Mouse (Mus musculus) mouse embryonic stem cell (cell line): ENCODE measurements around the gene Gipc2.
"Not testable (repeated sequence)": the region's sequence is repeated elsewhere in the genome, so short reads cannot be mapped to it uniquely, and the experiment has no call there.

Experiments
- in situ Hi-C, 2 experiments: fragments of 300-500 bp; cut with MboI; formaldehyde crosslinking; loops; 1 replicate in 1 of 2; 3 replicates in 1 of 2; pipeline ENCODE4 v1.14.3; 2019 to 2020; ENCODE audit warnings: low sequenced_read_pairs in 2 of 2, low pct_unique_long_range_greater_than_20kb in 1 of 2, mixed read lengths in 1 of 2; ENCODE audit not compliant: unreplicated experiment in 1 of 2

Gipc2 gene

DNA sequence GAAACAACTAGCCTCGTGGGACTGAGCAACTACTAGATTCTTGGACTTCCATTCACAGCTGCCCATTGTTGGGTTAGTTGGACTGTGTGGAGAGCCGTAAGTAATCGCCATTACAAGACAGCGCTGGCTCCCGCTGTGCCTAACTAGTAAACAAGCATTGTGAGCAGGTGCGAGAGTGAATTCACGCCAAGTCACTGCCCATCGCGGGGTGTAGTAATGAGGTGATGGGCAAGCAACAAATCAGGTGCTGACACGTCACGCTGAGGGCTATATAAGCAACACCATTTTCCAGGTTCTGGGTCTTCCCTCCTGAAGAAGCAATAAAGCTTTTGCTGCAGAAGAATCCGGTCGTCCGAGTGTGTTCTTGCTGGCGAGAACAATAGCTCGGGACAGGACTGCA, 29.9 kb downstream of the Gipc2 start:
- in situ Hi-C loops, result not testable (repeated sequence)

DNA sequence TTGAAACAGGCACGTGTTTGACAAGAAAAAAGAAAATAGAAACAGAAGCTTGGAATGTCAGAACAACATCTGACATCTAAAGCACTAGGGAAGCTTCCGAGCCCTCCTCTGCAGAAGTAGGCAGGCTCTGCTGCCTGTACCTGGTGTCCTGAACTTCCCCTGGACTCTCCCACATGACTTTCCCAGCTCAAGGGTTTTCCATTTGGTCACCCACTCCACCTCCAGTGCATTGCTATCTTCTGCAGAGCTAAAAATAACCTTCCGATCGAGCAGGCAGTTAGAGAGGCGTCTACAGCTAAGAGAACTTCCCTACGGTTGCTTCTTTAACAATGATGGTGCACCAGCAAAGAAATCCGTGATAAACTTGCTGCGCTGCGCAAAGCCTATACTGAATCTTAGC, 32.4 kb downstream of the Gipc2 start:
- in situ Hi-C loops, result no loop called here

DNA sequence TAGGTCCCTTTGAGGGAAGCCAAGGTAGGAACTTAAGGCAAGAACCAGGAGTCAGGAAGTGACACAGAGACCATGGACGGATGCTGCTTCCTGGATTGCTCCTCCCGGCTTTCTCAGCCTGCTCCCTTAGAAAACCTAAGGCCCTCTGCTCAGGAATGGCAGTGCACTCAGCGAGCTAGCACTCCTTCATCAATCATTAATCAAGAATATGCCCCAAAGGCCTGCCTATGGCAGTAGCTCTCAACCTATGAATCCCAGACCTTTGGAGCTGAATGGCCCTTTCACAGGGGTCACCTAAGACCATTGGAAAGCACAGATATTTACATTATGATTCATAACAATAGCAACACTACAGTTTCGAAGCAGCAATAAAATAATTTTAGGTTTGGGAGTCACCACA, 35.1 kb downstream of the Gipc2 start:
- in situ Hi-C loops, result no loop called here

DNA sequence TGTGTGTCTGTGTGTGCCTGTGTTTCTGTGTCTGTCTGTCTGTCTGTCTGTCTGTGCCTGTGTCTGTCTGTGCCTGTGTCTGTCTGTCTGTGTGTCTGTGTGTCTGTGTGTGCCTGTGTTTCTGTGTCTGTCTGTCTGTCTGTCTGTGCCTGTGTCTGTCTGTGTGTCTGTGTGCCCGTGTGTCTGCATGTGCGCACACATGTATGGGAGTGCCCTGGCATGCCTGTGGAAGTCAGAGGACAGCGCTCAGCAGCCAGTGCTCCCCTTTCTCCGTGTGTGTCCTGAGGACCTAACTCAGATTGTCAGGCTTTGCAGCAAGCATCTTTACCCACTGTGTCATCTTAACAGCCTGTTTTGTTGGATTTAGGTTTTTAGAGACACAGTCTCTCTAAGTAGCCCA, 36.6 kb downstream of the Gipc2 start:
- in situ Hi-C loops, result not testable (repeated sequence)

DNA sequence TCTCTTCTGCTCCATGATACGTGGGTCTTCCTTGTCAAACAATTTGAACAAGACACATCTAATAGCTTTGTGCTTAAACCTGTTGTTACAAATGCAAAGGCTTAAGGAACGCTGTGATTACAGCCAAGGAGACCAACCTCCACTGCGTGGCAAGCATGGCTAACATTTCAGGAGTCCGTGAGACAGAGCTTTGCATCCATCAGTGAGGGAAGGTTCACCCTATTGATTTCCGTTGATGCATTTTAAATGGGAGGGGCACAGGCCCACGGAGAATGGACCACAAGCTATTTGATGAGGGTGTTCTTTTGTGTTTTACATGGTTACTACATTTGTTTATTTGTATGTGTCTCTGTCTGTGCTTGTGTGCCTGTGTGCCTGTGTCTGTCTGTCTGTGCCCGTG, 37.4 kb downstream of the Gipc2 start:
- in situ Hi-C loops, result no loop called here

DNA sequence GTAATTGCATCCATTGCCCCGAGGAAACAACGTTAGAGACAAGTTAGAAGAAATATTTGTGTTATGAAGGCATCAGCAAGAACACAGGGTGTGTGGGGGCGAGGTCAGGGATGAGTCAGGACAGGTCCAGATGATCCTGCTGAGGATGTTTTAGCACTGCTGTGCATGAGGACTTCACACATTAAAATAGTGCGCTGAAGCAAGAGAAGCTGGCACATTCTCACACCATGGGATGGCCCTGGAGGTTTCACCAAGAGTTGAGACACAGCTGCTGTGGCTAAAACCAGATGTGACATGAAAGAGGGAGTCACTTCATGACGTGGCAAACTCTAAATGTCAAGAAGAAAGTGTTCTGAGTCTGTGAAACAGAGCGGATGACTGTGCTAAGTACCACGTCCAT, 38.9 kb downstream of the Gipc2 start:
- in situ Hi-C loops, result no loop called here

DNA sequence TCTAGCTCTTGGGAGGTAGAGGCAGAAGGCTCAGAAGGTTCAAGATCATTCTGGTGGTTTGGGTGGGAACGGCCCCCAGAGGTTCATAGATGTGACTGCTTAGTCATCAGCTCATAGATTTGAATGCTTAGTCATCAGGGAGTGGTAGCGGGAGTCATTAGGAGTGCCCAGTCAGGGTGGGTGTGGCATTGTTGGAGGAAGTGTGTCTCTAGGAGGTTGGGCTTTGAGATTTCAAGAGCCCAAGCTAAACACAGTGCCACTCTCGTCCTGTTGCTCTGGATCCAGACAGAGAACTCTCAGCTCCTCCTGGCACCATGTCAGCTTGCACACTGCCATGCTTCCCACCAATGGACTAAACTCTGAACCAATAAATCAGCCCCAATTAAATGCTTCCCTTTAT, 43.3 kb downstream of the Gipc2 start:
- in situ Hi-C loops, result loop anchor here in 1 of 2 experiments (25.0 kb wide), 1 partner anchor 90 kb away; the partner anchor contains the start of genes Dnajb4 and Fubp1

DNA sequence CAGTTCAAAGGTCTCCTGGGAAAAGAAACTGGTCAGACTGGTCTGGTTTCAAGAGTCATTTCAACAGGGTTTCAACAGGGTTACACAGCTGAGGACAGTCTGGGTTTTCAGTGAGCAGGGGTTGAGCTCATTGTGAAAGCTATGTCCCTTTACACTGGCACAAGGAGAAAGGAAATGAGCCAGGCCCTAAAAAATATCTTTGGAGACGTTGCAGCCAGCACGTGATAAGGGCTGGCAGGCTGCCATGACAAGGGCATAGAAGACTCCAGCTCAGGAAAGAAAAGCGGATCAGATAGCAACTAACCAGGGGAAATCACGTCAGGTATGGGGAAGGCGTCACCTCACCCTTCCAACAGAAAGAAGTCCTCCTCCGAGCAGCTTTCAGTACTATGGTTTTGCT, 43.9 kb downstream of the Gipc2 start:
- in situ Hi-C loops, result loop anchor here in 1 of 2 experiments (25.0 kb wide), 1 partner anchor 90 kb away; the partner anchor contains the start of genes Dnajb4 and Fubp1

DNA sequence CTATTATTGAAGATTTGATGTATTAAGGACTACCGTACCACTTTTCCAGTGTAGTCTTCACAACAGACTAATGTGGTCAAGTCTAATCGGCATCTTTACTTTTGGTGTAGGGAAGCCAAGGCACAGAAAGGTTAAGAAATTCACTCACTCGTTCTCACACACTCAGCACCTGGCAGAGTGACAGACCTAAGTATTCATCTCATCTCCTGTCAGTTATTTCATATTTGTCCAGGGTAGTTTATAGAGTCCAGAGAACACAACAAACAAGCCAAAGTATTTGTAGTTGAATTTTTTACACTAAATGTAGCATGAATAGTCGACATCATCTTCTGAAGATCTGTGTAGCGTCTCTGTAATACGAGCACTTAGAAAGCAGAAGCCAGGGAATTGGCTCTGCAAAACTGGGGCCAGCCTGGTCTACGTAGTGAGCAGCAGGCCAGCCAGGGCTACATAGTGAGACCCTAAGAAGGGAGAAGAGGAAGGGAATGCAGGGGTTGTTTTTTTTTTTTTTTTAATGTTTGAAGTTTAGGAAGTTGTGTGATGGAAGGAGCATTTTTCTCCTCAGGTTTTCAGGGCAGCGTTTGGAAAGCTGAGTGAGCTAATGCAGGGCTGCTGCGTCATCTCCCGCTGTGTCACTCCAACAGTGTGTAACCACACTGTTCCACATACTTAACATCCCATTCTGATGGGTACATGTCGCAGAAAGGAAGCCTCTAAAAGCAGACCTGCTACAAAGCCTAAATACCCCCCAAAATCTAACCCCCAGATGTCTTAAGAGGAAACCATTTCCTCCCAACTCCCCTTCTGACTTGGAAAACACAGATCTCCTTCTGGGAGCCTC, 44.6 kb downstream of the Gipc2 start:
- in situ Hi-C loops, result loop anchor here in 1 of 2 experiments (25.0 kb wide), 1 partner anchor 91 kb away; the partner anchor contains the start of genes Dnajb4 and Fubp1

DNA sequence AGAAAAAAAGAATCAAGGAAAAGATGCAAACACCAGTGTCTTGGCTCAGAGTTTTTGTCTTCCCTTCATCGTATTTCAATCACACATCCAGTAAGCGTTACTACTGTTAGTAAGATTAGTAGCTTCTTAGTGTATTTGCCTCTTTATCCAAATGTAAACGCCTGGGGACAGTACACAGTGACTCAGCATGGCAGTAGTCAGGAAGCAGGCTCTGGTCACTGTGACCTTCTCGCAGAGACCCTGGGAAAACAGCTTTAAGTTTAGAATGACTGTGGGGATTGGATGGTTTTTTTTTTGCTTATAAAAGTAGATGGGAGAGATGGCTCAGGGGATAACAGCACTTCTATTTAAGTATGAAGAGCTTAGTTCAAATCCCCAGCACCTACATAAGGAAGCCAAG, 46.0 kb downstream of the Gipc2 start:
- in situ Hi-C loops, result loop anchor here (10.0 to 25.0 kb wide), 2 partner anchors 85 to 92 kb away; partner anchors contain the start of genes Dnajb4 (in 1 of the 2) and Fubp1 (in 1 of the 2)

DNA sequence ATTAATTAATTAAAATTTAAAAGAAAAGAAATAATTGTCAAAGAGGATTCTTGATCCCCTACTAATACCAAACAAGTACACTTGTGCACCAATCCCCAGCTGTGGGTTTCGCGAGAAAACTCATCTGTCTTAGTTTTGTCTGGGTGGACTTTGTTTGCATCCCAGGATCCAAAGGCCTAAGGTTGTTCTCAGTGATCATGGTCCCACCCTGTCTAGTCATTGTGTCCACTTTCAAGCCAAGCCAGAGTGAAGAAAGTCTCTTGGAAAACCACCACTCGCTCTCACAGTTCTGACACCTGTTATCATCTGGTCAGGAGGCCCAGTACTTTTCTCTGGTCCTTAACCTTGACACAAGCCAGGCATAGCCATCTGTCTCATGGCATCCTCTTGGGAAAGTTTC, 48.1 kb downstream of the Gipc2 start:
- in situ Hi-C loops, result loop anchor here (10.0 to 25.0 kb wide), 2 partner anchors 87 to 94 kb away; partner anchors contain the start of genes Dnajb4 (in 1 of the 2) and Fubp1 (in 1 of the 2)

DNA sequence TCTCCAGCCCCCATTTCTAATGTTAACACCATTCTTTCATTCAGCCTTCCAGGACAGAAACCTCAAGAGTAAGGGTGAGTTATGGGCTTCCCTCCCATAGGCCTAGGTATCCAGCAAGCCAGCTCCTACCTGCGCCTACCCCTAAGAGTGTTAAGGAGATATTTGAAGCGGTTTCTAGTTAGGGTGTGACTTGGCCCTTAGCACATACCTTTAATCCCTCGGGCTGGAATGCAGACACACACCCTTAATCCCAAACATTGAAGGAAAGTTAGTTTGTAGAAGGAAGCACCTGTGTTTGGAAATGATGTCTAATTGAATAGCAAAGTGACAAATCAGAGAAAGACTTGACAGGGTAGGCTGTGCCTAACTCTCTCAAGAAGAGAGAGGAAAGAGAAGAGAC, 49.9 kb downstream of the Gipc2 start:
- in situ Hi-C loops, result loop anchor here (10.0 to 25.0 kb wide), 2 partner anchors 89 to 96 kb away; partner anchors contain the start of genes Dnajb4 (in 1 of the 2) and Fubp1 (in 1 of the 2)

DNA sequence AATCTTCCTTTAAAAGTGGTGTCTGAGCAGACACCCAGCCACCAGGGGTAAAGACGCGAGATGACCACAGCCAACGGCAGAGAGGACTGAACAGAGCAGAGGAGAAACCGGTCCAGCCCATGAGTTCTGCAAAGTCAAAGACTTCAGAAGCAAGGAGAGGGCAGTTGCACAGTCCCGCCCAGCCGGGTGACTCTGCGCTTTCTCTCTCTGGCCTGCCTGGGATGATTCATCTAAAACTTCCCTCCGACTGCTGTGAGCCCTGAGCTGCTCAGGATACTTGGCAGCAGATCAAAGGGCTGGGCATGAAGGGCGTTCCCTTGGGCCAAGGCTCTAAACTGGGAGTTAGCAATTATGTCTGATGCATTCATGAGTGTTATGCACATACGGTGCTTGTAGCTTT, 51.2 kb downstream of the Gipc2 start:
- in situ Hi-C loops, result loop anchor here (10.0 to 25.0 kb wide), 2 partner anchors 90 to 98 kb away; partner anchors contain the start of genes Dnajb4 (in 1 of the 2) and Fubp1 (in 1 of the 2)

DNA sequence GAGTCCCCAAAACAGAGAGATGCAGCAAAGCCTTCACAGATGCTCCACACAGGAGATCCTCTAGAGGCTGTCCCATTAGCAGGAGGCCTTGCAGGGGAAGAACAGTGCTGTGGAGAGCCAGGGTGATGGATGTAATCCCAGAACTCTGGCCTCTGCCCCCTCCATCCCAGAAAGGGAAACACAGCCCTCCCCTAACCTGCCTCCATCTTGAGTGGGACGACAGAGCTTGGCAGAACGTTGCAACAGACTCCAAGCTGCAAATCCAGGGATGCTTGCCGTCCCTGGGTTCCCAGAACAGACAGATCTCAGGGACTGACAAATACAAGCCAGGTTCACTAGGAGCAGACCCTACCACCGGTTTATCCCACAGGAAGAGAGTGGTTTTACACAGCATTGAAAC, 51.8 kb downstream of the Gipc2 start:
- in situ Hi-C loops, result loop anchor here (10.0 to 25.0 kb wide), 2 partner anchors 91 to 98 kb away; partner anchors contain the start of genes Dnajb4 (in 1 of the 2) and Fubp1 (in 1 of the 2)

DNA sequence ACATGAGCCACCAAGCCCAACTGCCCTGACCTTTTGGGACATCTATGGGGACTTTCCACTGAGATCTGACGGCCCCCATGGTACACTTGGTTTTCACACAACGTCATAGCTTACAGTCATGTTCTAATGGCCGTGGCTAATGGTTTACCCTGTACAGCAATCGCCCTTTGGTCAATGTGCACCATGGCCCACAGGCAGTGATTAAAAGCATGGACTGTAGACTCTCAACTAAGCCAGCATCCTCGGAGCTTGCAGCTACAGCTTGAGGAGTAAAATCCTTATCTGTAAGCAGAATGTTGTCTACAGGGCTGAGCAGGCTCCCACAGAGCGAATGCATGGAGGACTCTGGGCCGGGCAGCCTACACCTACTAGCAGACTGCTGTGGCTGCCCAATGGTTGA, 52.5 kb downstream of the Gipc2 start:
- in situ Hi-C loops, result loop anchor here (10.0 to 25.0 kb wide), 2 partner anchors 91 to 99 kb away; partner anchors contain the start of genes Dnajb4 (in 1 of the 2) and Fubp1 (in 1 of the 2)

DNA sequence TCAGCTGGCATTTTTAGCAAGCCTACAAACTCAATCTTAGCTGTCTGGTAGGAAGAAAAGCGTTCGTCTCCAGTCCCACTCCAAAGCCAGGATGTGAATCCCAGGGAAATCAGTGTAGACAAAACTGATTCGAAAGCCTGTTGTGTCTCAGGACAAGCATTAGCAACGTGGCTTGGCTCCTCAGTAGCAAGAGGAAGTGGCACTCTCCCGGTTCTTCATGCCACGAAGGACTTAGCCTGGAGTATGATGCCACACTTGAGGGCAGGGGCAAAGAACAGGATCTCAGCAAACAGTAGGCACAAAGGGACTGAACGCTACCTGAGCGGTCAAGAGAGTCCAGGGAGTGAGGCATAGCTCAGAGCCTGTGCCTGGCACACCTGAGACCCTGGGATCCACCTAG, 53.4 kb downstream of the Gipc2 start:
- in situ Hi-C loops, result loop anchor here (10.0 to 25.0 kb wide), 2 partner anchors 92 to 100 kb away; partner anchors contain the start of genes Dnajb4 (in 1 of the 2) and Fubp1 (in 1 of the 2)

DNA sequence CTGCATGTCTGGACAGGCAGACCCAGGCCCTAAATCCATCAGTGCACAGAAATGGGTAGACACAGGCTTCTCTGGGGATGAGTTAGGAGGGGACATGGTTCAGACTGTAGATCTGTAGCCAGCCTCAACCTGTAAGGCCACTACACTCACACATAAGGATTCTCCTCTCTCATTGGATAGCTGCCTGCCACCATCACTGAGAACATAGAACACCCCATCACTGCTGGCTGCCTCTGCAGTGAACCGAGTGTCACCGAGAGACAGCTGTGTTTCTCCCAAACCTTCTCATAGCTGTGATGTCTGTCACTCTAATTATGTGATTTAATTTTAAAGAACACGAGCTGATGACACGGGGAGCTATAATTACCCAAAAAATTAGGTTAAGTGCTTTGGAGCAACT, 54.5 kb downstream of the Gipc2 start:
- in situ Hi-C loops, result loop anchor here (10.0 to 25.0 kb wide), 2 partner anchors 93 to 101 kb away; partner anchors contain the start of genes Dnajb4 (in 1 of the 2) and Fubp1 (in 1 of the 2)

DNA sequence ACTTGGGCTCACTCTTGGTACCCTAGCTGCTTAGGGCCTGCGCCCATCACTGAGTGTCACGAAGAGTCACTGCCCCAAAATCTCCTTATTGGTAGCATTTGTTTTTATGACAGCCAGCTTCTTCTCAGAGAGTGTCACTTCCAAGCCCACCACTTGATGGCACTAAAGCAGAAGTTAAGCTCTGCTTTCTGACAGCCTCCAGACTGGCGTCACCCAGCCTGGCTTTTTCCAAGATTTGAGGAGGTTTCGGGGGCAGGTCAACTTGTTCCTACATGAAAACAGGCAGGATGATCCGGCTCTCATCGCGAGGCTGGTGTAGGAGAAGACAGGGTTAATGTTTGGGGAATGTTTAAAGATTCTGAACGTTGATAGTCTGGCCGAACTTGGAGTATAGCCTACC, 54.9 kb downstream of the Gipc2 start:
- in situ Hi-C loops, result loop anchor here (10.0 to 25.0 kb wide), 2 partner anchors 94 to 101 kb away; partner anchors contain the start of genes Dnajb4 (in 1 of the 2) and Fubp1 (in 1 of the 2)

DNA sequence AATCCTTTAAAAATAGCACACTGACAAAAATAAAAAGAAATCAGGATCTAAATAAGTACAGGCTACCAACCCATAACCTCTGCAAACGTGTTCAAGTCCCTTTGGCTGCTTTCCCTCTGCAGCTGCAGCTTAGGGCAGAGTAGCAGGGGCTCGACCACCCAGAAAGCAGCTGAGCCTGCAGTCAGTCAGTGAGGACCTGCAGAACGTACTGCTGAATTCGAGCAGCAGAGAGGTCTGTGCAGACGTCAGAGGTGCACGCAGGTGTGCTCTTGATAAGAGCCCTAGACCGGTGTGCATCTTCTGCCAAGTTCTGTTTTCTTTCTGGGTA, 56.8 kb downstream of the Gipc2 start:
- in situ Hi-C loops, result loop anchor here in 1 of 2 experiments (25.0 kb wide), 1 partner anchor 103 kb away; the partner anchor contains the start of genes Dnajb4 and Fubp1
